24 mouse cellular contexts compared by ENCODE assay signal in the genomic region with DNA sequence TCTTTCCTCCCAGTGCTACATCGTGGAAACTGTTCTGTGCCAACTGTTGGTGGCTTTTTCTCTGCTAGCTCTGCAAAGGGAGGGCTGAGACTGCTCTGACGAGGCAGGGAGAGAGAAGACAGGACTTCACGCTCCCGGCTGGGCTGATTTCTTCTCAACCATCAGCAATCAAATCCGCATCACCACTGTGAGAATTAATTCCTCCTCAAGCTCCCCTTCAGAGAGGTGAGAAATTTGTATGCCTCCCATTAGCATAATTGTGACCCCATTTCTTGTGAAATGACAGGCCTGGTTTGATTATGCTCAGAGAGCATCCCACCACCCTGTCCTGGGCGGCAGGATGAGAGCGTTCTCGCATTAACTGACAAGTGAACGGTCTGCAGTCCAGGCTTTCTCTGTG.
A peak's percentile ranks its signal among the peaks of the same experiment; 100 is the strongest.
DNase-seq lines count a peak whose midpoint lies in the region; ATAC-seq and TF ChIP-seq lines count a peak whose summit lies in the region.
"Had no signal": no experiment of that assay in that cellular context is flagged by ENCODE, and none has a peak within 500 bp of the region (broad histone marks: within the 10 kb centered on the region; RNA-seq: fewer than 3 reads in every experiment).

No protein-coding gene starts in this region.

- H3K27ac ChIP-seq in heart, adult 2 months: peak overlapping the region; percentile 11; the same call in 1 of the 2 replicates
- H3K27ac ChIP-seq in heart, embryonic 11.5 days (ENCODE audit: low read depth, low read length): no peak overlapping the region
- H3K27ac ChIP-seq in intestine, embryonic 16.5 days (ENCODE audit: low read length): peak overlapping the region; percentile 87; the same call in 1 of the 2 replicates
- no peak overlapping the region for H3K27ac ChIP-seq in intestine, postnatal 0 days (ENCODE audit: low read depth, low read length)
- peak overlapping the region; percentile 19; the same call in 1 of the 2 replicates for H3K27ac ChIP-seq in forebrain, embryonic 12.5 days
- no peak overlapping the region for H3K27ac ChIP-seq in midbrain, embryonic 16.5 days (ENCODE audit: low read length)
- H3K27ac ChIP-seq: embryonic facial prominence, embryonic 13.5 days; hindbrain, embryonic 15.5 days; kidney, postnatal 0 days; limb, embryonic 13.5 days; liver, embryonic 13.5 days; macrophage; midbrain, embryonic 12.5 days had no signal

- DNase-seq in heart, adult 2 months: no peak
- DNase-seq in layer of hippocampus, postnatal 10 days (ENCODE audit: low spot score in 2 of 2): no peak
- DNase-seq: adrenal gland, postnatal 10 days; cerebellum, adult 11 months; cerebellum, postnatal 10 days; gastrocnemius, postnatal 36 days; heart, postnatal 4 days; kidney, adult 11 months; liver, embryonic 13.5 days; lung, embryonic 14.5 days; thymus, postnatal 36 days had no signal

- peaks cover 5% of the 10 kb centered on the region for H3K36me3 ChIP-seq in heart, adult 2 months (ENCODE audit: control insufficient read depth, insufficient read depth, low read length)
- no peaks in the 10 kb centered on the region for H3K36me3 ChIP-seq in heart, embryonic 11.5 days (ENCODE audit: control insufficient read depth, insufficient read depth, low read length)
- no peaks in the 10 kb centered on the region for H3K36me3 ChIP-seq in intestine, embryonic 16.5 days (ENCODE audit: control insufficient read depth, insufficient read depth, low read length)
- no peaks in the 10 kb centered on the region for H3K36me3 ChIP-seq in intestine, postnatal 0 days (ENCODE audit: control insufficient read depth, insufficient read depth)
- no peaks in the 10 kb centered on the region for H3K36me3 ChIP-seq in forebrain, embryonic 12.5 days (replicated peaks)
- H3K36me3 ChIP-seq in midbrain, embryonic 16.5 days (ENCODE audit: control insufficient read depth, insufficient read depth, low read length): no peaks in the 10 kb centered on the region
- H3K36me3 ChIP-seq: embryonic facial prominence, embryonic 13.5 days; G1E; hindbrain, embryonic 15.5 days; limb, embryonic 13.5 days; liver, embryonic 13.5 days; midbrain, embryonic 12.5 days had no signal

- no peak for TF ChIP-seq CTCF in heart, adult 2 months (IDR thresholded peaks at IDR 0.05)
- no peak for TF ChIP-seq CTCF in intestine, postnatal 0 days (IDR thresholded peaks at IDR 0.05; ENCODE audit: low read depth)

- WGBS in heart, adult 2 months: 88% methylated on average over 9 of the region's 9 CpGs
- 72% methylated on average over 9 of the region's 9 CpGs for WGBS in heart, embryonic 11.5 days (ENCODE audit: insufficient replicate concordance)
- 82% methylated on average over 9 of the region's 9 CpGs for WGBS in intestine, embryonic 16.5 days
- WGBS in intestine, postnatal 0 days: 88% methylated on average over 9 of the region's 9 CpGs
- WGBS in forebrain, embryonic 12.5 days: 61% methylated on average over 9 of the region's 9 CpGs
- WGBS in midbrain, embryonic 16.5 days: 60% methylated on average over 9 of the region's 9 CpGs

- TF ChIP-seq POLR2A in heart, adult 2 months (IDR thresholded peaks at IDR 0.05; ENCODE audit: insufficient read depth, low read depth, low read length): no peak

- ATAC-seq in heart, embryonic 11.5 days (replicated peaks; ENCODE audit: insufficient number of reproducible peaks, low FRiP score, low TSS enrichment): no peak
- no peak for ATAC-seq in intestine, embryonic 16.5 days
- ATAC-seq in intestine, postnatal 0 days: no peak
- ATAC-seq in forebrain, embryonic 12.5 days (ENCODE audit: low FRiP score): peak; percentile 49; the same call in 1 of the 2 replicates
- ATAC-seq in midbrain, embryonic 16.5 days: 0 out of 2 replicates have a peak, but pooled peaks have one; percentile 25
- ATAC-seq: activated CD4-positive, CD25-positive, alpha-beta regulatory T cell, adult 4 months had no signal

- no peak overlapping the region for H3K4me2 ChIP-seq in heart, embryonic 11.5 days
- no peak overlapping the region for H3K4me2 ChIP-seq in intestine, embryonic 16.5 days (ENCODE audit: low read depth, low read length)
- no peak overlapping the region for H3K4me2 ChIP-seq in intestine, postnatal 0 days (replicated peaks; ENCODE audit: low read depth)
- H3K4me2 ChIP-seq in forebrain, embryonic 12.5 days: no peak overlapping the region
- H3K4me2 ChIP-seq in midbrain, embryonic 16.5 days (ENCODE audit: low read length): no peak overlapping the region
- H3K4me2 ChIP-seq: embryonic facial prominence, embryonic 13.5 days; hindbrain, embryonic 15.5 days; limb, embryonic 13.5 days; liver, embryonic 13.5 days; lung, embryonic 14.5 days; midbrain, embryonic 12.5 days had no signal

- peaks cover 12% of the 10 kb centered on the region for H3K4me1 ChIP-seq in heart, adult 2 months (ENCODE audit: control insufficient read depth, insufficient read depth, low read length)
- H3K4me1 ChIP-seq in heart, embryonic 11.5 days (ENCODE audit: control insufficient read depth, insufficient read depth, low read length): peaks cover 25% of the 10 kb centered on the region
- peaks cover 15% of the 10 kb centered on the region; the same call in 1 of the 2 replicates for H3K4me1 ChIP-seq in intestine, embryonic 16.5 days (ENCODE audit: control insufficient read depth, insufficient read depth, low read length)
- no peaks in the 10 kb centered on the region for H3K4me1 ChIP-seq in intestine, postnatal 0 days (replicated peaks; ENCODE audit: control insufficient read depth, insufficient read depth, low read length)
- H3K4me1 ChIP-seq in forebrain, embryonic 12.5 days: peaks cover 31% of the 10 kb centered on the region
- H3K4me1 ChIP-seq in midbrain, embryonic 16.5 days (ENCODE audit: control insufficient read depth, insufficient read depth, low read length): peaks cover 9% of the 10 kb centered on the region
- H3K4me1 ChIP-seq: liver, embryonic 13.5 days had no signal

- H3K27me3 ChIP-seq in heart, adult 2 months (ENCODE audit: control insufficient read depth, insufficient read depth, low read length): no peaks in the 10 kb centered on the region
- no peaks in the 10 kb centered on the region for H3K27me3 ChIP-seq in heart, embryonic 11.5 days (ENCODE audit: control insufficient read depth, insufficient read depth, low read length)
- no peaks in the 10 kb centered on the region for H3K27me3 ChIP-seq in intestine, embryonic 16.5 days (replicated peaks; ENCODE audit: control insufficient read depth, insufficient read depth, low read length)
- H3K27me3 ChIP-seq in intestine, postnatal 0 days (replicated peaks; ENCODE audit: control insufficient read depth, insufficient read depth, low read length): no peaks in the 10 kb centered on the region
- no peaks in the 10 kb centered on the region for H3K27me3 ChIP-seq in forebrain, embryonic 12.5 days
- H3K27me3 ChIP-seq in midbrain, embryonic 16.5 days (ENCODE audit: control insufficient read depth, insufficient read depth, low read depth, low read length): no peaks in the 10 kb centered on the region
- H3K27me3 ChIP-seq: embryonic facial prominence, embryonic 13.5 days; hindbrain, embryonic 15.5 days; limb, embryonic 13.5 days; liver, embryonic 13.5 days; midbrain, embryonic 12.5 days had no signal

- H3K79me2 ChIP-seq in heart, adult 2 months (replicated peaks; ENCODE audit: control insufficient read depth, insufficient read depth, low read length): no peaks in the 10 kb centered on the region

- TF ChIP-seq EP300 in heart, adult 2 months (IDR thresholded peaks at IDR 0.05; ENCODE audit: insufficient read depth, low read depth, low read length): no peak

- H3K9me3 ChIP-seq in heart, embryonic 11.5 days (replicated peaks; ENCODE audit: control insufficient read depth, low read length): no peaks in the 10 kb centered on the region
- no peaks in the 10 kb centered on the region for H3K9me3 ChIP-seq in intestine, embryonic 16.5 days (ENCODE audit: control insufficient read depth, low read length)
- H3K9me3 ChIP-seq in intestine, postnatal 0 days (ENCODE audit: control insufficient read depth): no peaks in the 10 kb centered on the region
- no peaks in the 10 kb centered on the region for H3K9me3 ChIP-seq in forebrain, embryonic 12.5 days
- no peaks in the 10 kb centered on the region for H3K9me3 ChIP-seq in midbrain, embryonic 16.5 days (replicated peaks; ENCODE audit: control insufficient read depth, low read length, poor library complexity, severe bottlenecking)
- H3K9me3 ChIP-seq: embryonic facial prominence, embryonic 13.5 days; hindbrain, embryonic 15.5 days; limb, embryonic 13.5 days; liver, embryonic 13.5 days; midbrain, embryonic 12.5 days had no signal

- intact Hi-C loops in heart, adult 2 months (cut with DNase I): no loop called here

- no peak overlapping the region for H3K9ac ChIP-seq in heart, adult 2 months (ENCODE audit: low read depth, low read length)
- H3K9ac ChIP-seq in heart, embryonic 11.5 days (ENCODE audit: low read depth, low read length): no peak overlapping the region
- no peak overlapping the region for H3K9ac ChIP-seq in intestine, embryonic 16.5 days (ENCODE audit: low read depth, low read length)
- no peak overlapping the region for H3K9ac ChIP-seq in intestine, postnatal 0 days (ENCODE audit: low read depth, low read length)
- H3K9ac ChIP-seq in forebrain, embryonic 12.5 days: no peak overlapping the region
- no peak overlapping the region for H3K9ac ChIP-seq in midbrain, embryonic 16.5 days (ENCODE audit: low read depth, low read length)
- H3K9ac ChIP-seq: embryonic facial prominence, embryonic 13.5 days; hindbrain, embryonic 15.5 days; limb, embryonic 13.5 days; liver, embryonic 13.5 days; lung, embryonic 14.5 days; midbrain, embryonic 12.5 days had no signal

- no peak overlapping the region for H3K4me3 ChIP-seq in heart, adult 2 months
- H3K4me3 ChIP-seq in heart, embryonic 11.5 days (ENCODE audit: low read depth, low read length): no peak overlapping the region
- no peak overlapping the region for H3K4me3 ChIP-seq in intestine, embryonic 16.5 days (ENCODE audit: low read length)
- H3K4me3 ChIP-seq in intestine, postnatal 0 days (ENCODE audit: low read depth, low read length): no peak overlapping the region
- H3K4me3 ChIP-seq in forebrain, embryonic 12.5 days (replicated peaks): no peak overlapping the region
- no peak overlapping the region for H3K4me3 ChIP-seq in midbrain, embryonic 16.5 days (ENCODE audit: low read depth, low read length)
- H3K4me3 ChIP-seq: embryonic facial prominence, embryonic 13.5 days; hindbrain, embryonic 15.5 days; limb, embryonic 13.5 days; liver, embryonic 13.5 days; midbrain, embryonic 12.5 days had no signal

Comparison
In these comparisons a context has a peak if more than half of its experiments do, and no peak if none do; other contexts are left out.
1. H3K27ac ChIP-seq: peak in heart, adult 2 months (single experiment), intestine, embryonic 16.5 days (single experiment) and forebrain, embryonic 12.5 days (single experiment); none in heart, embryonic 11.5 days (single experiment), intestine, postnatal 0 days (single experiment) and midbrain, embryonic 16.5 days (single experiment).
2. ATAC-seq: peak in forebrain, embryonic 12.5 days (single experiment) and midbrain, embryonic 16.5 days (single experiment); none in heart, embryonic 11.5 days (single experiment), intestine, embryonic 16.5 days (single experiment) and intestine, postnatal 0 days (single experiment).